Mouse (Mus musculus): Measurements from ENCODE around the gene Cdkal1. TPM values are rescaled to one million over a fixed set of nuclear protein-coding genes. Genes with fewer than 3 reads are reported as not detected.

Cdkal1 gene
- polyA plus RNA-seq, 1 experiment from 2014 or later: 34.0 TPM

GRCm38 (mm10) chr13:29806871-29807270 lies 48.6 kb downstream of the Cdkal1 start:
- Histone ChIP-seq H3K9me3 (ENCODE audit: control insufficient read depth, low read length) (no peaks in the 10 kb centered on the region), H3K4me2 (ENCODE audit: low read depth, severe bottlenecking) (no peak overlapping the region), H3K4me1 (ENCODE audit: control insufficient read depth, insufficient read depth, low read length) (peaks cover 2% of the 10 kb centered on the region; the same call in 1 of the 2 replicates), H3K9ac (ENCODE audit: low read length) (no peak overlapping the region), H3K4me3 (ENCODE audit: low read depth, low read length) (no peak overlapping the region), H3K36me3 (ENCODE audit: control insufficient read depth, insufficient read depth, low read length) (no peaks in the 10 kb centered on the region), H3K27me3 (ENCODE audit: control insufficient read depth, insufficient read depth, low read length) (no peaks in the 10 kb centered on the region), H3K27ac (replicated peaks; ENCODE audit: low read depth, low read length) (no peak overlapping the region)
- 82% methylated on average over 4 of the region's 4 CpGs for WGBS
- ATAC-seq (ENCODE audit: insufficient number of reproducible peaks, low FRiP score, low TSS enrichment, low read depth) (no peak), DNase-seq (ENCODE audit: low spot score) (no peak)

GRCm38 (mm10) chr13:29805296-29805695 lies 50.2 kb downstream of the Cdkal1 start:
- 90% methylated on average over 1 of the region's 1 CpGs for WGBS
- H3K36me3 ChIP-seq (ENCODE audit: control insufficient read depth, insufficient read depth, low read length): no peaks in the 10 kb centered on the region
- H3K4me2 ChIP-seq (ENCODE audit: low read depth, severe bottlenecking): no peak overlapping the region
- no peak for DNase-seq (ENCODE audit: low spot score)
- H3K4me1 ChIP-seq (ENCODE audit: control insufficient read depth, insufficient read depth, low read length): peaks cover 2% of the 10 kb centered on the region; the same call in 1 of the 2 replicates
- ATAC-seq (ENCODE audit: insufficient number of reproducible peaks, low FRiP score, low TSS enrichment, low read depth): no peak
- no peak overlapping the region for H3K4me3 ChIP-seq (ENCODE audit: low read depth, low read length)
- H3K27ac ChIP-seq (replicated peaks; ENCODE audit: low read depth, low read length): no peak overlapping the region
- H3K9me3 ChIP-seq (ENCODE audit: control insufficient read depth, low read length): no peaks in the 10 kb centered on the region
- H3K27me3 ChIP-seq (ENCODE audit: control insufficient read depth, insufficient read depth, low read length): no peaks in the 10 kb centered on the region
- H3K9ac ChIP-seq (ENCODE audit: low read length): no peak overlapping the region

GRCm38 (mm10) chr13:29804034-29804433 lies 51.4 kb downstream of the Cdkal1 start:
- WGBS: 90% methylated on average over 6 of the region's 6 CpGs
- Histone ChIP-seq H3K36me3 (ENCODE audit: control insufficient read depth, insufficient read depth, low read length) (no peaks in the 10 kb centered on the region), H3K9ac (ENCODE audit: low read length) (no peak overlapping the region), H3K4me2 (ENCODE audit: low read depth, severe bottlenecking) (no peak overlapping the region), H3K9me3 (ENCODE audit: control insufficient read depth, low read length) (no peaks in the 10 kb centered on the region), H3K4me1 (ENCODE audit: control insufficient read depth, insufficient read depth, low read length) (no peaks in the 10 kb centered on the region; the same call in 1 of the 2 replicates), H3K27ac (replicated peaks; ENCODE audit: low read depth, low read length) (no peak overlapping the region), H3K27me3 (ENCODE audit: control insufficient read depth, insufficient read depth, low read length) (no peaks in the 10 kb centered on the region), H3K4me3 (ENCODE audit: low read depth, low read length) (no peak overlapping the region)
- ATAC-seq (ENCODE audit: insufficient number of reproducible peaks, low FRiP score, low TSS enrichment, low read depth) (no peak), DNase-seq (ENCODE audit: low spot score) (no peak)

GRCm38 (mm10) chr13:29802699-29803098 lies 52.8 kb downstream of the Cdkal1 start:
- no peaks in the 10 kb centered on the region for H3K9me3 ChIP-seq (ENCODE audit: control insufficient read depth, low read length)
- DNase-seq (ENCODE audit: low spot score): no peak
- no peak overlapping the region for H3K9ac ChIP-seq (ENCODE audit: low read length)
- H3K36me3 ChIP-seq (ENCODE audit: control insufficient read depth, insufficient read depth, low read length): no peaks in the 10 kb centered on the region
- no peaks in the 10 kb centered on the region for H3K4me1 ChIP-seq (ENCODE audit: control insufficient read depth, insufficient read depth, low read length)
- no peak overlapping the region for H3K4me2 ChIP-seq (ENCODE audit: low read depth, severe bottlenecking)
- no peaks in the 10 kb centered on the region for H3K27me3 ChIP-seq (ENCODE audit: control insufficient read depth, insufficient read depth, low read length)
- H3K4me3 ChIP-seq (ENCODE audit: low read depth, low read length): no peak overlapping the region
- no peak for ATAC-seq (ENCODE audit: insufficient number of reproducible peaks, low FRiP score, low TSS enrichment, low read depth)
- no peak overlapping the region for H3K27ac ChIP-seq (replicated peaks; ENCODE audit: low read depth, low read length)

- H3K36me3 ChIP-seq (ENCODE audit: control insufficient read depth, insufficient read depth, low read length): no peaks in the 10 kb centered on the region
- no peak overlapping the region for H3K4me3 ChIP-seq (ENCODE audit: low read depth, low read length)
- H3K9ac ChIP-seq (ENCODE audit: low read length): no peak overlapping the region
- ATAC-seq (ENCODE audit: insufficient number of reproducible peaks, low FRiP score, low TSS enrichment, low read depth): no peak
- DNase-seq (ENCODE audit: low spot score): no peak
- H3K27ac ChIP-seq (replicated peaks; ENCODE audit: low read depth, low read length): no peak overlapping the region
- no peaks in the 10 kb centered on the region for H3K9me3 ChIP-seq (ENCODE audit: control insufficient read depth, low read length)
- 93% methylated on average over 6 of the region's 6 CpGs for WGBS
- no peaks in the 10 kb centered on the region for H3K27me3 ChIP-seq (ENCODE audit: control insufficient read depth, insufficient read depth, low read length)
- H3K4me1 ChIP-seq (ENCODE audit: control insufficient read depth, insufficient read depth, low read length): no peaks in the 10 kb centered on the region
- H3K4me2 ChIP-seq (ENCODE audit: low read depth, severe bottlenecking): no peak overlapping the region
These were observed 55.4 kb downstream of the Cdkal1 start for GRCm38 (mm10) chr13:29800078-29800477.

GRCm38 (mm10) chr13:29792112-29792511 lies 63.4 kb downstream of the Cdkal1 start:
- Histone ChIP-seq H3K4me1 (ENCODE audit: control insufficient read depth, insufficient read depth, low read length) (no peaks in the 10 kb centered on the region), H3K9ac (ENCODE audit: low read length) (no peak overlapping the region), H3K4me3 (ENCODE audit: low read depth, low read length) (no peak overlapping the region), H3K27me3 (ENCODE audit: control insufficient read depth, insufficient read depth, low read length) (no peaks in the 10 kb centered on the region), H3K4me2 (ENCODE audit: low read depth, severe bottlenecking) (no peak overlapping the region), H3K36me3 (ENCODE audit: control insufficient read depth, insufficient read depth, low read length) (no peaks in the 10 kb centered on the region), H3K9me3 (ENCODE audit: control insufficient read depth, low read length) (no peaks in the 10 kb centered on the region), H3K27ac (replicated peaks; ENCODE audit: low read depth, low read length) (no peak overlapping the region)
- no peak for DNase-seq (ENCODE audit: low spot score)
- no peak for ATAC-seq (ENCODE audit: insufficient number of reproducible peaks, low FRiP score, low TSS enrichment, low read depth)
- WGBS: 59% methylated on average over 4 of the region's 4 CpGs

GRCm38 (mm10) chr13:29791439-29791838 lies 64.0 kb downstream of the Cdkal1 start:
- H3K4me2 ChIP-seq (ENCODE audit: low read depth, severe bottlenecking): no peak overlapping the region
- H3K9me3 ChIP-seq (ENCODE audit: control insufficient read depth, low read length): no peaks in the 10 kb centered on the region
- H3K27ac ChIP-seq (replicated peaks; ENCODE audit: low read depth, low read length): no peak overlapping the region
- H3K36me3 ChIP-seq (ENCODE audit: control insufficient read depth, insufficient read depth, low read length): no peaks in the 10 kb centered on the region
- ATAC-seq (ENCODE audit: insufficient number of reproducible peaks, low FRiP score, low TSS enrichment, low read depth): no peak
- no peaks in the 10 kb centered on the region for H3K27me3 ChIP-seq (ENCODE audit: control insufficient read depth, insufficient read depth, low read length)
- H3K4me1 ChIP-seq (ENCODE audit: control insufficient read depth, insufficient read depth, low read length): no peaks in the 10 kb centered on the region
- H3K4me3 ChIP-seq (ENCODE audit: low read depth, low read length): no peak overlapping the region
- H3K9ac ChIP-seq (ENCODE audit: low read length): no peak overlapping the region
- DNase-seq (ENCODE audit: low spot score): no peak
- WGBS: 82% methylated on average over 6 of the region's 6 CpGs

- no peaks in the 10 kb centered on the region for H3K36me3 ChIP-seq (ENCODE audit: control insufficient read depth, insufficient read depth, low read length)
- H3K4me1 ChIP-seq (ENCODE audit: control insufficient read depth, insufficient read depth, low read length): no peaks in the 10 kb centered on the region; the same call in 1 of the 2 replicates
- no peak overlapping the region for H3K4me3 ChIP-seq (ENCODE audit: low read depth, low read length)
- H3K9me3 ChIP-seq (ENCODE audit: control insufficient read depth, low read length): no peaks in the 10 kb centered on the region
- ATAC-seq (ENCODE audit: insufficient number of reproducible peaks, low FRiP score, low TSS enrichment, low read depth): no peak
- WGBS: 72% methylated on average over 3 of the region's 3 CpGs
- H3K27ac ChIP-seq (replicated peaks; ENCODE audit: low read depth, low read length): no peak overlapping the region
- DNase-seq (ENCODE audit: low spot score): no peak
- H3K4me2 ChIP-seq (ENCODE audit: low read depth, severe bottlenecking): no peak overlapping the region
- H3K9ac ChIP-seq (ENCODE audit: low read length): no peak overlapping the region
- H3K27me3 ChIP-seq (ENCODE audit: control insufficient read depth, insufficient read depth, low read length): no peaks in the 10 kb centered on the region
These were observed 68.5 kb downstream of the Cdkal1 start for GRCm38 (mm10) chr13:29786984-29787383.

GRCm38 (mm10) chr13:29784894-29785293 lies 70.6 kb downstream of the Cdkal1 start:
- Histone ChIP-seq H3K4me1 (ENCODE audit: control insufficient read depth, insufficient read depth, low read length) (no peaks in the 10 kb centered on the region; the same call in 1 of the 2 replicates), H3K9me3 (ENCODE audit: control insufficient read depth, low read length) (no peaks in the 10 kb centered on the region), H3K9ac (ENCODE audit: low read length) (no peak overlapping the region), H3K27ac (replicated peaks; ENCODE audit: low read depth, low read length) (no peak overlapping the region), H3K4me2 (ENCODE audit: low read depth, severe bottlenecking) (no peak overlapping the region), H3K36me3 (ENCODE audit: control insufficient read depth, insufficient read depth, low read length) (no peaks in the 10 kb centered on the region), H3K4me3 (ENCODE audit: low read depth, low read length) (no peak overlapping the region), H3K27me3 (ENCODE audit: control insufficient read depth, insufficient read depth, low read length) (no peaks in the 10 kb centered on the region)
- no peak for ATAC-seq (ENCODE audit: insufficient number of reproducible peaks, low FRiP score, low TSS enrichment, low read depth)
- no peak for DNase-seq (ENCODE audit: low spot score)
- WGBS: 82% methylated on average over 4 of the region's 4 CpGs
